Mouse (Mus musculus): ENCODE data around the gene Rgl1.

Gene Rgl1

GRCm38 (mm10) chr1:152616777-152617057, 149.4 kb downstream of the Rgl1 start:
- in situ Hi-C loops (cut with MseI, MboI), result no loop called here

GRCm38 (mm10) chr1:152615987-152616776, 150.0 kb downstream of the Rgl1 start:
- in situ Hi-C loops (cut with MseI, MboI), result no loop called here

DNA sequence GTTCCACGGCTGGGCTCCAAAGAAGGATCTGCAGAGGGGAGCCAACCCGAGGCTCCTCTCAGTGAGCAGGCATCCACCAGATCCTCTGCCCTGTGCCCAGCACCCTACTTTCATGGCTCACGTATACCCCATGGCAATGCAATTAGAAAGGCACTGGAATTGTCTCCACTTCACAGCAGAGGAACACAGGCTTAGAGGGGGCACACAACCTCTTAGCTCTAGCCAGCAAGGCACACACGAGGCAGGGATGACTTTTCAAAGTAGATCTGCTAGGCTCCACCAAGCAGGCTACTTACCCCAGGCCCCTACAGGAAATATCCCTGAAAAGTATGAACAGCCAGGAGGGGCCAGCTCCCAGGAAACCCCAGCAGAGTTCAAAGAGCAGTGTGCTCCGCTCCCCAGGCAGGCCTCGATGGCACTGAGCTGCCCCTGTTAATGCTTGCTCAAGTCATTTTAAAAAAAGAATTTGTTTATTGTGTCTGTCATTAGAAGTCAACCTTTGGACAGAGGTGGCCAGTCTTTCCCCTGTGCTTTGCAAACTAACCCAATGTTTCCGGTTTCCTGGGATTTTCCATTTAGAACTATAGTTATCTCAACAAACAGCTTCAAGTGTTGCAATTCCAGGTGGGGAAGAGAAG, 151.3 kb downstream of the Rgl1 start:
- in situ Hi-C loops (cut with MseI, MboI), result no loop called here

GRCm38 (mm10) chr1:152613158-152613857, 152.8 kb downstream of the Rgl1 start:
- in situ Hi-C loops (cut with MseI, MboI), result no loop called here

DNA sequence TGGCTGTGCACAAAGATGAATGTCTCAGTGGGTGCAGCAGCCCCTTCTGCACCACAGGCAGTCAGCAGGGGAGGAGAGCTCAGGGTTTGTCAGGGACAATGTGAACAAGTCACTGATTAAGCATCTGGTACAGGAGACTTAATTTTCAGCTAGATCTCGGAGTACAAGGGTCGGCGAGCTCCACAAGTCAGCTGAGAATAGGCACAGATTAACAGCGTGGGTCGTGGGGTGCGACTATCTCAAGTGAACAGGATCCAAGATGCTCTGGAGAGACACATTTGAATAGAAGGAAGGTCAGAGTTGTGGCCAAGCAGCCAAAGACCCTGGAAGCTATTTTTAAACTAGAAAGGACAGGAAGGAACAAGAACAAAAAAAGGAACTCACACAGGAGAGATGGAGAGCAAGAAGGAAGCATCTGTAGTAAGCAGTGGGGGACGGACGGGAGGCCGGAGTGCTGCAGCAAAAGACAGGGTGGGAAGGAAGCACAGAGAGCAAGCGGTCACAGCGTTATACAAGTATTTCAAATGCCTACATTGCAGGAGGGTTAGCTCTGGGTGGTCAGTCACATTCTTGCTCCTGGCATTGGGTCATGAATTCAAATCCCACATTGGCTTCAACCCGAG, 153.5 kb downstream of the Rgl1 start:
- in situ Hi-C loops (cut with MseI, MboI), result no loop called here

DNA sequence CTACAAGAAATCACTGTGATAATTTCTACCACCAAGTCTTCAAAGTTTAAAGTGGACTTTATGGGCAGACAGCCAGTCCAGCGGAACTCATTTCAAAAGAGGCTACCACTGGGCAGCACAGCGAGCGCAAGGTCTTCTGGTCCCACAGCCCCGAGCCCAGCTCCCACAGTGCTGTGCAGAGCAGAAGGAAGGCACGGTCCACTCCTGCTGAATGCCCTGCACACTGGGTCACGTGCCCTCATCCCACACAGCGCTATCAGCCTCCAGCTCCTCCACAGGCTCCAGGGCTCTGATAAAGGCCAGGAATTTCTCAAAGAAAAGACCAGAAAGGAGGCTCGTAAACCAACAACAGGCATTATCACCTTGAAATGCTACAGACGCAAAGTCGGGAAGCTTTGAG, 156.6 kb downstream of the Rgl1 start:
- in situ Hi-C loops (cut with MseI, MboI), result no loop called here

GRCm38 (mm10) chr1:152609006-152609405, 157.1 kb downstream of the Rgl1 start:
- in situ Hi-C loops (cut with MseI, MboI), result no loop called here

GRCm38 (mm10) chr1:152607765-152608164, 158.4 kb downstream of the Rgl1 start:
- in situ Hi-C loops (cut with MseI, MboI), result no loop called here

GRCm38 (mm10) chr1:152606727-152607126, 159.4 kb downstream of the Rgl1 start:
- in situ Hi-C loops (cut with MseI, MboI), result no loop called here

DNA sequence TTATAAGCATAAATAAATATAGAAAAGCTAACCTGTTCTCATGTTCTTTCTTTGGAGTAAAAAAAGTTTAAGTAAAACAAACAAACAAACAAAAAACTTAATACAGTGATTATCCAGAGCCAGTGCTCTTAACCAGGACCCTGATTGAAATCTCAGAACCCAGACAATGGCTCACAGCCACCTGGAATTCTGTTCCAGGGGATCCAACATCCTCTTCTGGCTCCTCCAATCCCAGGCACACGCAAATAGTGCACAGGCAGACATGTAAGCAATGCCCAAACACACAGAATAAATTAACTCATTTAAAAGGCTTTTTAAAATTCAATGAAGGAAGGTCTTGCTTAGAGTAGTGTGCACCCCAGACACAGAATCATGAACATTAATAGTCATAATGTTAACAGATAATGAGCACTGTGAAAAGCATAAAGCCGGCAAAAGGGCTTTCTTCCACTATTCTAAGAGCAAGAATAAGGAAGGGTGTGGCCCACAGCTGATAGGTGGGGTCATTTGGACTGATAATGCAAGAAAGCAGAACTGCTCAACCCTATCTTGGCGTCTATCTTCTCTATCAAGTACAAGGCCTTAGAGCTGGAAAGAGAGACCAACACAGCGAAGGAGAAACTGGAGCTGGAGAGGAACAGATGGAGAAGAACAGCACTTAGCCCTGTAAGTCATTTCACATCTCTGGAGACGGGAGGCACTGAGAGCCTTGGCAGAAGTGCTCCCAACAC, 160.1 kb downstream of the Rgl1 start:
- in situ Hi-C loops (cut with MseI, MboI), result no loop called here

GRCm38 (mm10) chr1:152604147-152604546, 162.0 kb downstream of the Rgl1 start:
- in situ Hi-C loops (cut with MseI, MboI), result no loop called here

GRCm38 (mm10) chr1:152603628-152604027, 162.5 kb downstream of the Rgl1 start:
- in situ Hi-C loops (cut with MseI, MboI), result no loop called here

- in situ Hi-C loops (cut with MseI, MboI), result no loop called here
These were observed 165.7 kb downstream of the Rgl1 start for GRCm38 (mm10) chr1:152600494-152600893.

- in situ Hi-C loops (cut with MseI, MboI), result no loop called here
These were observed 166.8 kb downstream of the Rgl1 start for GRCm38 (mm10) chr1:152599347-152599746.

- in situ Hi-C loops (cut with MseI, MboI), result no loop called here
These were observed 171.5 kb downstream of the Rgl1 start for GRCm38 (mm10) chr1:152594690-152595089.

DNA sequence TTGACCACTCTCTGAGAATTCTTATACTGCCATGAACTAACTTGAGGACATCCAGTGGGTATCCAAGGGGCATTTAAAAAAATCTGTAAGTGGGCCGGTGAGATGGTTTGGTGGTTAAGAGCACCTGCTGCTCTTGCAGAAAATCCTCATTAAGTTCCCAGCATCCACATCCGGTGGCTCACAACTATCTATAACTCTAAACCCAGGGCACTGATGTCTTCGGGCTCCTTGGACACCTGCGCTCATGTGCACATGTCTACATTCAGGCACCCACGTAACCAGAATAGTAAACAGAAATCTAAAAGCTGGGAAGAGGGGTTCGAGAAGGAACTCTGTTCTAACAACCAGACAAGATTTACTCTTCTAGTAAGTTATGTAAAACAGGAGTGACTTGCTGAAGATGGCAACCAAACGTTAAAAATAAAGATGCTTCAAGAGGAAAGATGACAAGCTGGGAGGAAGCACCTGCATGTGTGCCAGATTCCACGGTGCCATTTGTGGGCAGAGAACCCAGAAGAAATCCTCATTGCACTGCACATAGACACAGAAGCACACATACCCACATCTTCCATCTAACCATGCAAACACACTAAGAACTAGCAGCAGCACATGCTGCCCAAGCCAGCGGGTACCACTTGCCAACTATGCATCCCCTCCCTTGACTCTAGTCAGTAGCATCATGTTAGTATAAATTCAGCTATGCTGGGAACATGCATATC, 172.2 kb downstream of the Rgl1 start:
- in situ Hi-C loops (cut with MseI, MboI), result no loop called here

DNA sequence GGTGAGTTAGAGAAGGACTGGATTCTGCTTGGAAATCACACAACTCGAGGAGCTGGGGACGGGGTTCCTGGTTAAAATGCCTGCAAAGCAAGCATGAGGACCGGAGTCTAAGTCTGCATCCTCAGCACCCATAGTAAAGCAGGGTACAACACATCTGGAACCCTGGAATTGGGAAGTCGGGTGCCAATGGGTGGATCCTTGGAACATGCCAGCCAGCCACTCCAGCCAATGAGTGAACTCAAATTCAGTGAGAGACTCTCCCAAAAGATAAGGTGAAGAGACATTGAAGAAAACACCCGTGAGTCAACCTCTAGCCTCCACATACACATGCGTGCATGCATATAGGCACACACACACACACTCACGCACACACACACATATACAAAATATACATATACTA, 172.8 kb downstream of the Rgl1 start:
- in situ Hi-C loops (cut with MseI, MboI), result no loop called here

GRCm38 (mm10) chr1:152592609-152593008, 173.5 kb downstream of the Rgl1 start:
- in situ Hi-C loops (cut with MseI, MboI), result no loop called here

DNA sequence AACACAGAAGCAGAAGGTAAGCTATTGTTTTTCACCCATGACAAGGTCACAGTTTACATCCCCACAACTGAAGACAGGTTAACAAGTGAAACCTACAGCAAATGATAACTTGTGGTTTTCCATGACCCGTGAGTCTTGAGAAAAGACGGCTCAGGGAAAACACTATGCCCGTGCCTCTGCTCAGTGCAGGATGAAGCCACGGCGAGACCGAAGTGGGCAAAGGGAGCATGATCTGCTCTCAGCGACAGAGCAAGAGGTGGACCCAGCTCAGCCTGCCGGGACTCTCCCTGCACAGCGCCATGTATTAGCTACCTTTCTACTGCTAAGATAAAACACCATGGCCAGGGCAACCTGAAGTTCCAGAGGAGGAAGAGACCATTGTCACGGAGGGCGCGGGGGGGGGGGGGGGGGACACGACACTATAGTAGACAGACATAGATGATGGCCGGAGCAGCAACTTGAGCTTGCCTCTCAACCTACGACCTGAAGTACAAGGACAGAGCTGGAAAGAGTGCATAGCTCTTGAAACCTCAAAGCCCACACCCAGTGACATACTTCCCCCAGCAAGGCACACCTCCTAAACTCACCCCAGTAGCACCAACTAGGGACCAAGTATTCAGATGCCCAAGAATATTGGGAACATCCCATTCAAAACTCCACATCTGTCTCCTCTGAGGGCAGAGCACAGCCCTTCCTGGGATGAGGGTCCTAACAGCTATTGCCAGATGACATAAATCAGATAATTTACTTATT, 174.2 kb downstream of the Rgl1 start:
- in situ Hi-C loops (cut with MseI, MboI), result no loop called here

DNA sequence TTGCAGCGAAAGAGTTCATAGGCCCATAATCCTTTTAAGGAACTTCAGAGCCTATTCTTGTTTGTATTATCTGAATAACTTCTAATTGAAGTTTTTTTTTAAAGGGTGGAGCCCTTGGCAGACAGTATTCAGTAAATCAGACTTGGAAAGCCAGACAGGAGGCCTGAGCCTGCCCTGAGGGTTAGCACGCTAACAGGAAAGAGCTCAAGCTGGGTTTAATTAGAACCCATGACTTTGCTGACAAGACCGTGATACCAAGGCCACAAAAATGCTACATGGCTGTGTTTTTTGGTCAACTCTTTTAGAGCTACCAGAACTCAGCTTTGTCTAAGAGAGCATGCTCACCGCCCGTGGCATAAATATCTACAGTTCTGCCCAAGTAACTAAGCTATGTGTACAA, 175.8 kb downstream of the Rgl1 start:
- in situ Hi-C loops (cut with MseI, MboI), result no loop called here
